Mouse (Mus musculus) embryonic facial prominence, embryonic 10.5 days (tissue): Measurements from ENCODE around the gene Dcbld2. TPM values are rescaled to one million over a fixed set of nuclear protein-coding genes. Genes with fewer than 3 reads are reported as not detected.
A peak's percentile ranks its signal among the peaks of the same experiment; 100 is the strongest.
"Not testable (repeated sequence)": the region's sequence is repeated elsewhere in the genome, so short reads cannot be mapped to it uniquely, and the experiment has no call there.

Experiments
- DNase-seq: peaks from one replicate; pipeline ENCODE4 v3.0.0-alpha.2; 2017; ENCODE audit warnings: low spot score
- H3K27ac ChIP-seq: fragments of 300-500 bp; sonication (generic); replicated peaks from 2 replicates; pipeline ENCODE4 v1.5.1; 2016; ENCODE audit warnings: mild to moderate bottlenecking
- H3K27me3 ChIP-seq: fragments of 300-500 bp; sonication (generic); replicated peaks from 2 replicates; pipeline ENCODE4 v1.6.1; 2016; ENCODE audit warnings: low read depth, mild to moderate bottlenecking; ENCODE audit not compliant: poor library complexity, severe bottlenecking
- H3K36me3 ChIP-seq: fragments of 300-500 bp; sonication (generic); replicated peaks from 2 replicates; pipeline ENCODE4 v1.6.1; 2016; ENCODE audit warnings: mild to moderate bottlenecking, moderate library complexity
- H3K4me1 ChIP-seq: fragments of 300-500 bp; sonication (generic); 2 replicates; pipeline ENCODE4 v1.6.1; 2016
- H3K4me3 ChIP-seq: fragments of 300-500 bp; sonication (generic); 2 replicates; pipeline ENCODE4 v1.5.1; 2016; ENCODE audit warnings: mild to moderate bottlenecking, moderate library complexity
- H3K9me3 ChIP-seq: fragments of 300-500 bp; sonication (generic); 2 replicates; pipeline ENCODE4 v1.6.1; 2016; ENCODE audit warnings: mild to moderate bottlenecking
- WGBS: fragments of 180-500 bp; shearing (Covaris S2); methylation state at CpG from one replicate; pipeline ENCODE4 v1.1.7; 2016; 5-methylcytosine and 5-hydroxymethylcytosine counted together
- polyA plus RNA-seq: library from polyadenylated mRNA; unstranded; fragments of >200 nt; fragmentation: Nextera tagmentation; extraction: Ambion mirVana; gene quantifications from 2 replicates; pipeline ENCODE4 v1.2.1, GENCODE M21; 2016

Gene Dcbld2
- polyA plus RNA-seq, 1 experiment from 2014 or later, result 6.6 TPM

GRCm38 (mm10) chr16:58453820-58454219 is 45.6 kb downstream of the Dcbld2 start:
- DNase-seq, result no peak
- no peaks in the 10 kb centered on the region for H3K4me1 ChIP-seq
- no peak overlapping the region for H3K4me3 ChIP-seq
- H3K27me3 ChIP-seq, result no peaks in the 10 kb centered on the region
- peaks cover 67% of the 10 kb centered on the region for H3K36me3 ChIP-seq
- H3K27ac ChIP-seq, result no peak overlapping the region
- H3K9me3 ChIP-seq, result no peaks in the 10 kb centered on the region

- H3K4me1 ChIP-seq, result no peaks in the 10 kb centered on the region
- peaks cover 70% of the 10 kb centered on the region for H3K36me3 ChIP-seq
- H3K27me3 ChIP-seq, result no peaks in the 10 kb centered on the region
- H3K27ac ChIP-seq, result no peak overlapping the region
- 78% methylated on average over 8 of the region's 8 CpGs for WGBS
- DNase-seq, result peak; percentile 60
- no peaks in the 10 kb centered on the region for H3K9me3 ChIP-seq
- H3K4me3 ChIP-seq, result no peak overlapping the region
Observed at GRCm38 (mm10) chr16:58454617-58455016, 46.4 kb downstream of the Dcbld2 start.

- DNase-seq, result no peak
- H3K4me1 ChIP-seq, result no peaks in the 10 kb centered on the region
- WGBS, result 90% methylated on average over 5 of the region's 5 CpGs
- peaks cover 70% of the 10 kb centered on the region for H3K36me3 ChIP-seq
- no peaks in the 10 kb centered on the region for H3K9me3 ChIP-seq
- H3K27me3 ChIP-seq, result no peaks in the 10 kb centered on the region
- H3K4me3 ChIP-seq, result no peak overlapping the region
- no peak overlapping the region for H3K27ac ChIP-seq
Observed at GRCm38 (mm10) chr16:58455118-58455517, 46.9 kb downstream of the Dcbld2 start.

GRCm38 (mm10) chr16:58456445-58456844 is 48.2 kb downstream of the Dcbld2 start:
- WGBS, result 92% methylated on average over 5 of the region's 5 CpGs
- no peak for DNase-seq
- peaks cover 73% of the 10 kb centered on the region for H3K36me3 ChIP-seq
- H3K4me1 ChIP-seq, result no peaks in the 10 kb centered on the region
- H3K27me3 ChIP-seq, result no peaks in the 10 kb centered on the region
- no peak overlapping the region for H3K27ac ChIP-seq
- H3K9me3 ChIP-seq, result no peaks in the 10 kb centered on the region
- no peak overlapping the region for H3K4me3 ChIP-seq

- Histone ChIP-seq H3K4me3 (no peak overlapping the region), H3K4me1 (no peaks in the 10 kb centered on the region), H3K27me3 (no peaks in the 10 kb centered on the region), H3K9me3 (no peaks in the 10 kb centered on the region), H3K36me3 (peaks cover 69% of the 10 kb centered on the region), H3K27ac (no peak overlapping the region)
- no peak for DNase-seq
- WGBS, result 91% methylated on average over 6 of the region's 6 CpGs
Observed at GRCm38 (mm10) chr16:58456991-58457390, 48.7 kb downstream of the Dcbld2 start.

GRCm38 (mm10) chr16:58459966-58460365 is 51.7 kb downstream of the Dcbld2 start:
- peaks cover 79% of the 10 kb centered on the region for H3K36me3 ChIP-seq
- not testable (repeated sequence) for H3K4me1 ChIP-seq, H3K27me3 ChIP-seq, DNase-seq, H3K27ac ChIP-seq, H3K9me3 ChIP-seq, H3K4me3 ChIP-seq
- WGBS, result 52% methylated on average over 3 of the region's 3 CpGs

- no peak for DNase-seq
- Histone ChIP-seq H3K27ac (no peak overlapping the region), H3K27me3 (no peaks in the 10 kb centered on the region), H3K9me3 (no peaks in the 10 kb centered on the region), H3K36me3 (peaks cover 83% of the 10 kb centered on the region), H3K4me3 (no peak overlapping the region), H3K4me1 (no peaks in the 10 kb centered on the region)
- 90% methylated on average over 10 of the region's 10 CpGs for WGBS
Observed at GRCm38 (mm10) chr16:58460386-58460785, 52.1 kb downstream of the Dcbld2 start.

GRCm38 (mm10) chr16:58461856-58462518 is 53.7 kb downstream of the Dcbld2 start:
- H3K27ac ChIP-seq, result no peak overlapping the region
- H3K9me3 ChIP-seq, result no peaks in the 10 kb centered on the region
- no peaks in the 10 kb centered on the region for H3K4me1 ChIP-seq
- WGBS, result 91% methylated on average over 2 of the region's 2 CpGs
- no peaks in the 10 kb centered on the region for H3K27me3 ChIP-seq
- H3K36me3 ChIP-seq, result peaks cover 90% of the 10 kb centered on the region
- DNase-seq, result no peak
- H3K4me3 ChIP-seq, result no peak overlapping the region

- H3K4me1 ChIP-seq, result no peaks in the 10 kb centered on the region
- 91% methylated on average over 2 of the region's 2 CpGs for WGBS
- H3K9me3 ChIP-seq, result no peaks in the 10 kb centered on the region
- no peak for DNase-seq
- H3K27ac ChIP-seq, result no peak overlapping the region
- H3K36me3 ChIP-seq, result peaks cover 90% of the 10 kb centered on the region
- no peaks in the 10 kb centered on the region for H3K27me3 ChIP-seq
- no peak overlapping the region for H3K4me3 ChIP-seq
Observed at GRCm38 (mm10) chr16:58462519-58462918, 54.3 kb downstream of the Dcbld2 start.

GRCm38 (mm10) chr16:58464051-58464450 is 55.8 kb downstream of the Dcbld2 start:
- Histone ChIP-seq H3K27me3 (no peaks in the 10 kb centered on the region), H3K4me1 (no peaks in the 10 kb centered on the region), H3K27ac (no peak overlapping the region), H3K36me3 (peaks cover 84% of the 10 kb centered on the region), H3K4me3 (no peak overlapping the region), H3K9me3 (no peaks in the 10 kb centered on the region)
- DNase-seq, result no peak
- 94% methylated on average over 14 of the region's 14 CpGs for WGBS

GRCm38 (mm10) chr16:58465412-58465811 is 57.2 kb downstream of the Dcbld2 start:
- no peaks in the 10 kb centered on the region for H3K4me1 ChIP-seq
- no peak overlapping the region for H3K4me3 ChIP-seq
- 94% methylated on average over 9 of the region's 9 CpGs for WGBS
- H3K36me3 ChIP-seq, result peaks cover 78% of the 10 kb centered on the region
- no peaks in the 10 kb centered on the region for H3K9me3 ChIP-seq
- DNase-seq, result no peak
- no peak overlapping the region for H3K27ac ChIP-seq
- H3K27me3 ChIP-seq, result no peaks in the 10 kb centered on the region

GRCm38 (mm10) chr16:58470061-58470460 is 61.8 kb downstream of the Dcbld2 start:
- no peak for DNase-seq
- WGBS, result 92% methylated on average over 8 of the region's 8 CpGs
- peaks cover 68% of the 10 kb centered on the region for H3K36me3 ChIP-seq

GRCm38 (mm10) chr16:58470841-58471240 is 62.6 kb downstream of the Dcbld2 start:
- peaks cover 60% of the 10 kb centered on the region for H3K36me3 ChIP-seq
- WGBS, result 86% methylated on average over 4 of the region's 4 CpGs
- DNase-seq, result no peak
- no peaks in the 10 kb centered on the region for H3K9me3 ChIP-seq
- no peak overlapping the region for H3K4me3 ChIP-seq
- no peaks in the 10 kb centered on the region for H3K4me1 ChIP-seq
- no peak overlapping the region for H3K27ac ChIP-seq
- H3K27me3 ChIP-seq, result no peaks in the 10 kb centered on the region

More at GRCm38 (mm10) chr16:58470061-58470460, 61.8 kb downstream of the Dcbld2 start:
- Histone ChIP-seq H3K27ac (no peak overlapping the region), H3K27me3 (no peaks in the 10 kb centered on the region), H3K4me3 (no peak overlapping the region), H3K9me3 (no peaks in the 10 kb centered on the region), H3K4me1 (no peaks in the 10 kb centered on the region)
